Mouse (Mus musculus) stomach, postnatal 0 days (tissue): ENCODE measurements around the gene Upk1a. TPM values are rescaled to one million over a fixed set of nuclear protein-coding genes. Genes with fewer than 3 reads are reported as not detected.

ENCODE experiments used
- ATAC-seq: fragments of 200-750 bp; cut with Nextera tagmentation; 2 replicates; pipeline ENCODE4 v1.8.0; 2017; ENCODE audit not compliant: low FRiP score, low TSS enrichment
- DNase-seq: peaks from one replicate; pipeline ENCODE4 v3.0.0-alpha.2; 2016; ENCODE audit warnings: low spot score
- H3K27ac ChIP-seq: fragments of 300-500 bp; sonication (generic); replicated peaks from 2 replicates; pipeline ENCODE4 v1.5.1; 2014; ENCODE audit warnings: mild to moderate bottlenecking, control low read depth
- H3K27me3 ChIP-seq: fragments of 300-500 bp; sonication (generic); 2 replicates; pipeline ENCODE4 v1.6.1; 2014; ENCODE audit warnings: low read length; ENCODE audit not compliant: control insufficient read depth, insufficient read depth
- H3K36me3 ChIP-seq: fragments of 300-500 bp; sonication (generic); 2 replicates; pipeline ENCODE4 v1.6.1; 2014; ENCODE audit warnings: low read length, mixed read lengths; ENCODE audit not compliant: control insufficient read depth, insufficient read depth
- H3K4me1 ChIP-seq: fragments of 300-500 bp; sonication (generic); replicated peaks from 2 replicates; pipeline ENCODE4 v1.6.1; 2014; ENCODE audit warnings: antibody characterized with exemption; ENCODE audit not compliant: control insufficient read depth, insufficient read depth
- H3K4me2 ChIP-seq: fragments of 300-500 bp; sonication (generic); replicated peaks from 2 replicates; pipeline ENCODE4 v1.6.1; 2014; ENCODE audit warnings: low read depth, mild to moderate bottlenecking, control low read depth, moderate library complexity
- H3K4me3 ChIP-seq: fragments of 300-500 bp; sonication (generic); 2 replicates; pipeline ENCODE4 v1.5.1; 2014; ENCODE audit warnings: low read depth, low read length, control low read depth
- H3K9ac ChIP-seq: fragments of 300-500 bp; sonication (generic); 2 replicates; pipeline ENCODE4 v1.6.1; 2014; ENCODE audit warnings: mild to moderate bottlenecking, low read length, control low read depth, mixed read lengths
- H3K9me3 ChIP-seq: fragments of 300-500 bp; sonication (generic); 2 replicates; pipeline ENCODE4 v1.6.1; 2016; ENCODE audit warnings: low read length; ENCODE audit not compliant: control insufficient read depth
- CTCF ChIP-seq: IDR thresholded peaks from 2 replicates; pipeline ENCODE4 v1.5.1; 2016; ENCODE audit warnings: antibody characterized with exemption, low read depth, mild to moderate bottlenecking, moderate library complexity
- EP300 ChIP-seq: optimal IDR thresholded peaks from 2 replicates; pipeline ENCODE3; 2016; ENCODE audit warnings: antibody characterized with exemption
- WGBS: fragments of 180-500 bp; shearing (Covaris S2); extraction: QIAGEN DNeasy Blood & Tissue Kit; methylation state at CpG from one replicate; pipeline ENCODE4 v1.1.7; 2014; 5-methylcytosine and 5-hydroxymethylcytosine counted together
- microRNA-seq: library from miRNA; unstranded; fragments of <30 nt; microRNA quantifications from one replicate; pipeline ENCODE4, GENCODE M21; 2016
- polyA plus RNA-seq: library from polyadenylated mRNA; unstranded; fragments of >200 nt; fragmentation: Nextera tagmentation; extraction: Ambion mirVana; gene quantifications from 2 replicates; pipeline ENCODE4 v1.2.1, GENCODE M21; 2015

Upk1a gene
- polyA plus RNA-seq, 1 experiment from 2014 or later, result 0.92 TPM

DNA sequence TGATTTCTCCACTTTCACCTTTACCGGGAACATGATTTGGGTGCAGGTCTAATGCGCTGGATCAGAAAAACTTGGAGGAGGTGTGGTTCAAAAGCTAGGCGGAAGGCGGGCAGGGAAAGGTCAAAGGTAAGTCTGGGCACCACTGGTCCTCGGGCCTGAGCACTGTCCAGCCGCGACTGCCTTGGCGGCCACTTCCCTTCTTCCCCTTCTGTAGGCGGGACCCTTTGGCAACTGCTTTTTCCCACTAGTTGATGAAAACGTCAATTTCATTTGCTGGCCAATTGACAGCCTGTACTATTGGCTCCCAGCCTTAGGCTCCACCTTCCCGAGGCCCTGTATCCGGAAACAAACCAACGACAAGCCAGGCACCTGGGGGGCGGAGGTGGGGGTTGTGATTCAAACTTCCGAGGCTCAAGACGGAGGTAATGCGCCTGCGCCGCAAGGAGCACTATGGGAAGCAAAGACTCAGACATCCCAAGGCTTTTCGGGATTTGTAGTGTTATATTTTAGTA is 53.1 kb downstream of the Upk1a start, which contains the start of gene Lin37:
Lin37 (minus strand) TSS at position 396 of the 512 bp plus-strand sequence.
- ATAC-seq (peak; percentile 89), DNase-seq (peak; percentile 97)
- peak within 1 kb of the TSS; percentile 73 for H3K4me2 ChIP-seq
- H3K9ac ChIP-seq, result peak within 1 kb of the TSS; percentile 61
- H3K4me3 ChIP-seq, result peak within 1 kb of the TSS; percentile 62
- H3K9me3 ChIP-seq, result no peaks in the 10 kb centered on the region
- 0% methylated on average over 20 of the region's 20 CpGs for WGBS
- no peaks in the 10 kb centered on the region for H3K27me3 ChIP-seq
- 0 out of 2 replicates have a peak, but pooled peaks cover 3% of the 10 kb centered on the region for H3K4me1 ChIP-seq
- TF ChIP-seq EP300, result peak; percentile 51
- TF ChIP-seq CTCF, result no peak
- H3K27ac ChIP-seq, result peak within 1 kb of the TSS; percentile 71
- peaks cover 15% of the 10 kb centered on the region for H3K36me3 ChIP-seq

DNA sequence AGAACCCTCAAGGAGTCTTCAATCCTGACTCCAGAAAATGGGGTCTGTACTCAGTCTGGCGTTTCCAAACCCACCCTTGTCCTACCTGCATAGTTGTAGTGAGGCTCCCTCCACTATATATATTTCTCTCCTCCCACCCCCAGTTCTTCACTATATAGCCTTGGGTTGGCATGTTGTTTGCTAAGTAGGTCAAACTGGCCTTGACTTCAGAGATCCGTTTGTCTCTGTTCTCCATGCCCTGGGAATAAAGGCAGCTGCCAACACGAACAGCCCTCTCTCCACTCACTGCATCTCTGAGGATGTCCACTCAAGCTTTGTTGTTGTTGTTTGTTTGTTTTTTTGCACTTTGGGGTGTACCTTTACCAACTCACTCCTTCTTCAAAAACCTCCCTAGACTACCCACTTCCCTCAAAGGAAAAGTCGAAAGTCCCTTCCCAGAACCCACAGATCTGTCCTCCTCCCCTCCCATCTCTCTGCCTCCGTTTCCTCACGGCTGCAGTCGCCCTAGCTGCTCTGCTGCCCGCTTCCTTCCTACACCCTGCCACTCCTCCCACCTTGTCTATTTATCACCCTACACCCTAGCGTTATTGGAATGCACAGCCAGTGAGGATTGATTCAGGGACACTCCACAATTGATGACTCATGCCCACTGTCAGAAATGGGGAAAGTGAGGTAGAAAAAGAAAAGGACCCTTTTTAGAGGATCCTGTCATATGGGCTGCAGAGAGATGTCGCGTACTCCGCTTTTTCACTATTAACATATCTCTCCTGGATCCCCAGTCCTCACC is 53.8 kb downstream of the Upk1a start:
- WGBS, result 9% methylated on average over 12 of the region's 12 CpGs

DNA sequence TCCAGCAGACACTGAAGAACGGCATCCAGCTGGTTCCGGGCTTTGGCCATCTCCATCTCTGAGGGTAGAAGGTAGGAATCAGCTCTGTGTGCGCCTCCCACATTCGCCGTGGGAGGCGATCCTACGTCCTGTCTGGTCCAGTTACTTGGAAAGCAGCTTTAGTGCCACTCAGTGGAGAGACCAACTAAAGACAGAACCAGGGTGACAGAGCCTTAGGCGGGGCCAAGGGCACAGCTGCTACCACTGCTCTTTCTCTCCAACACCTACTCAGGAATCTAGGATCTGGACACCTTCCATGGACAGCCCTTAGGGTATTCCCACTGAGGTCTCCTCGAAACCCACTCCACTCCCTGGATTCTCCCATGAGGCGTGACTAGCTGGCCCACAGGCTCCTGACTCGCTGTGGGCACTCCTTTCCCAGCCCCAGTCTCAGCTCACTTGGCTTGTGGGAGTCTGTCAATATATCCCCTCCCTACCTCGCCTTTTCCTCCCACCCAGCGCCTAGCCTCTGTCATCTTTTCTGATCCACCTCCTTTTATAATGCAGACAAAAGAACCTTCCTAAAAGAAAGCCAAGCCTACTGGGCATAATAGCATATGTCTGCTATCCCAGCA is 54.6 kb downstream of the Upk1a start:
- Histone ChIP-seq H3K36me3 (peaks cover 15% of the 10 kb centered on the region), H3K9ac (0 out of 2 replicates have a peak overlapping the region, but pooled peaks have one; percentile 13), H3K4me3 (no peak overlapping the region), H3K4me2 (0 out of 2 replicates have a peak overlapping the region, but pooled peaks have one; percentile 14), H3K27me3 (no peaks in the 10 kb centered on the region), H3K27ac (no peak overlapping the region), H3K4me1 (0 out of 2 replicates have a peak, but pooled peaks cover 2% of the 10 kb centered on the region), H3K9me3 (no peaks in the 10 kb centered on the region)
- WGBS, result 81% methylated on average over 13 of the region's 13 CpGs
- DNase-seq, result no peak
- ATAC-seq, result no peak
- TF ChIP-seq CTCF (no peak), EP300 (no peak)

More for the DNA sequence above, 53.8 kb downstream of the Upk1a start:
- ATAC-seq, result no peak
- Histone ChIP-seq H3K36me3 (peaks cover 15% of the 10 kb centered on the region), H3K4me2 (peak overlapping the region; percentile 73), H3K9me3 (no peaks in the 10 kb centered on the region), H3K4me1 (0 out of 2 replicates have a peak, but pooled peaks cover 3% of the 10 kb centered on the region), H3K9ac (peak overlapping the region; percentile 61), H3K4me3 (peak overlapping the region; percentile 62), H3K27me3 (no peaks in the 10 kb centered on the region), H3K27ac (peak overlapping the region; percentile 71)
- TF ChIP-seq EP300 (no peak), CTCF (no peak)
- no peak for DNase-seq

DNA sequence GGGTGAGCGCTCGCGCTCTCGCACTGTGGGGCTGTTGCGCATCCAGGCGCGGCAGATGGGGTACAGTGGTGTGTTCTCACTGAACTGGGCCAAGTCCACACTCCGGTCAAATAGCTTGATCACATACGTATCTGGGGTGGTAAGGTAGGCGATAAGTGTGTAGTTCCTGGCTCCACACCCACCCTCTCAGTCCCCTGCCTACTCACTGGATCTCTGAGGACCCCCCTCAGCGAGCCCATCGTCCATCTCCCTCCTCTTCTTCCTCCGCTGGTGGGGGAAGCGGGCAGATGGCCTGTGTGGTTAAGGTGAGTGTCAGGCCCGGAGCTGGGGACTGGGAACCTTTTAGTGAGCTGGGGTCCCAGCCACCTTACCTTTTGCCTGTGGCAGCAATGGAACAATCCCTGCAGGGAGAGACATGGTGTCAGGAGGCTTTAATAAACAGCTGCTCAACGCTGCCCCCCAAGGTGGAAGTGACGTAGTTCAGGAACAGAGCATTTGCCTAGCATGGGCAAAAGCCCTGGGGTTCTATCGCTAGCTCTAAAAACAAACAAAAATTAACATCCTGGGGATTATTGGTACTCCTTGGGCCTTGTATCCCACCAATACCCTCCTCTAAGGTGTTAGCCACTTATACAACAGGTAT is 55.6 kb downstream of the Upk1a start:
- TF ChIP-seq EP300 (no peak), CTCF (peak; percentile 46)
- ATAC-seq (no peak), DNase-seq (no peak)
- 0 out of 2 replicates have a peak, but pooled peaks cover 2% of the 10 kb centered on the region for H3K4me1 ChIP-seq
- H3K36me3 ChIP-seq, result peaks cover 15% of the 10 kb centered on the region
- no peak overlapping the region for H3K9ac ChIP-seq
- no peaks in the 10 kb centered on the region for H3K9me3 ChIP-seq
- WGBS, result 96% methylated on average over 18 of the region's 18 CpGs
- H3K4me3 ChIP-seq, result no peak overlapping the region
- no peaks in the 10 kb centered on the region for H3K27me3 ChIP-seq
- H3K27ac ChIP-seq, result no peak overlapping the region
- no peak overlapping the region for H3K4me2 ChIP-seq

DNA sequence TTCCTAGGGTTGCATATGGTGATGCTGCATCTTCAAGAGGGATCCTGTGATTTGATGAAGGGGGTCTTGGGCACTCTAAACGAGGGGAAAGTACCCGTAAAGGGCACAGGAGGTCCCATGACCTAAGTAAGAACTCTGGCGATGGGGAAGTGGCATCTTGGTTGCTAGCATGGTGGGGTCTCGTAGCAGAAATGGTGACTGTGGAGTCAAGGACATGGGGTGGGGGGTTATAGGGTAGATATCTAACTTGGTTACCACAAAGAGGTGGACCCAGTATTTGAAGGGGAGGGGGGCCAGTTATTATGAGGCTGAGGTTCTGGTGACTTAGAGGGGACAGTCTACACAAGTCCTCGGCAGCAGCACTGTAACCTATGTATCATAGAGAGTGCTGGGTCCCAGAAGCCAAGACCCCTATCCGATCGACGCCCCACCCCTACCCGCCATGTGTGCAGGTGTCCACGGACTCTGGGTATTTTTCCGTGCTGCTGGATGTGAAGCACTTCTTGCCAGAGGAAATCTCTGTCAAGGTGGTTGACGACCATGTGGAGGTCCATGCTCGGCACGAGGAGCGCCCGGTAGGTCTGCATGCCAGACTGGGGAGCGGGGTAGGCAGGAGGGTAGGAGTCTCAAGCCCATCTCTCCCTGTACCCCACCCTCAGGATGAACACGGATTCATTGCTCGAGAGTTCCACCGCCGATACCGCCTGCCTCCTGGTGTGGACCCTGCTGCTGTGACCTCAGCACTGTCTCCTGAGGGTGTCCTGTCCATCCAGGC is 58.6 kb downstream of the Upk1a start:
- Histone ChIP-seq H3K9ac (peak overlapping the region; percentile 81), H3K36me3 (peaks cover 15% of the 10 kb centered on the region), H3K9me3 (no peaks in the 10 kb centered on the region), H3K4me2 (peak overlapping the region; percentile 94), H3K27ac (peak overlapping the region; percentile 97), H3K4me3 (peak overlapping the region; percentile 72), H3K27me3 (no peaks in the 10 kb centered on the region), H3K4me1 (0 out of 2 replicates have a peak, but pooled peaks cover 2% of the 10 kb centered on the region)
- 82% methylated on average over 18 of the region's 22 CpGs for WGBS
- no peak for ATAC-seq
- TF ChIP-seq EP300 (no peak), CTCF (no peak)
- no peak for DNase-seq

Small RNA genes within 50 kb of the gene (microRNA-seq; reads per million reads assigned to microRNA genes)
- not detected for gene Mir3569

Other genes with a start within 250 kb of the Upk1a start
- 66.6 and 71.0 TPM in 2 replicates for gene Tyrobp, start 199.1 kb downstream of the Upk1a start, polyA plus RNA-seq
- 3.2 and 3.7 TPM in 2 replicates for gene Hcst, start 193.0 kb downstream of the Upk1a start, polyA plus RNA-seq
- gene Nfkbid, start 191.1 kb downstream of the Upk1a start, polyA plus RNA-seq, result 1.1 TPM in 2 replicates
- gene Aplp1, start 167.3 kb downstream of the Upk1a start, polyA plus RNA-seq, result 21.7 and 24.1 TPM in 2 replicates
- gene Kirrel2, start 155.2 kb downstream of the Upk1a start, polyA plus RNA-seq, result 0.18 TPM in 2 replicates
- 0.16 and 0.25 TPM in 2 replicates for gene Nphs1, start 154.5 kb downstream of the Upk1a start, polyA plus RNA-seq
- 0.42 and 0.68 TPM in 2 replicates for gene Prodh2, start 119.2 kb downstream of the Upk1a start, polyA plus RNA-seq
- gene Arhgap33, start 77.8 kb downstream of the Upk1a start, polyA plus RNA-seq, result 1.5 and 1.6 TPM in 2 replicates
- gene Hspb6, start 60.7 kb downstream of the Upk1a start, polyA plus RNA-seq, result 66.4 and 75.7 TPM in 2 replicates
- gene Proser3, start 60.5 kb downstream of the Upk1a start, polyA plus RNA-seq, result 2.2 and 2.3 TPM in 2 replicates
- gene Lin37, start 53.0 kb downstream of the Upk1a start, polyA plus RNA-seq, result 30.2 and 30.9 TPM in 2 replicates
- 60.5 and 63.9 TPM in 2 replicates for gene U2af1l4, start 49.5 kb downstream of the Upk1a start, polyA plus RNA-seq
- gene Gm49396, start 49.5 kb downstream of the Upk1a start, polyA plus RNA-seq, result 2.5 and 2.6 TPM in 2 replicates
- 185 and 197 TPM in 2 replicates for gene Psenen, start 49.2 kb downstream of the Upk1a start, polyA plus RNA-seq
- gene Igflr1, start 47.4 kb downstream of the Upk1a start, polyA plus RNA-seq, result 1.3 and 1.4 TPM in 2 replicates
- gene Kmt2b, start 24.1 kb downstream of the Upk1a start, polyA plus RNA-seq, result 3.3 and 3.7 TPM in 2 replicates
- 1.6 and 1.8 TPM in 2 replicates for gene Zbtb32, start 13.9 kb downstream of the Upk1a start, polyA plus RNA-seq
- 1,340 and 1,422 TPM in 2 replicates for gene Cox6b1, start 13.3 kb upstream of the Upk1a start, polyA plus RNA-seq
- gene Etv2, start 23.0 kb upstream of the Upk1a start, polyA plus RNA-seq, result not detected in 2 replicates
- 88.1 and 93.2 TPM in 2 replicates for gene Rbm42, start 37.5 kb upstream of the Upk1a start, polyA plus RNA-seq
- 10.8 and 11.7 TPM in 2 replicates for gene Haus5, start 52.1 kb upstream of the Upk1a start, polyA plus RNA-seq
- gene Pmis2, start 58.8 kb upstream of the Upk1a start, polyA plus RNA-seq, result 0.21 TPM in 1 of 2 replicates, not detected in the other
- 54.4 and 61.2 TPM in 2 replicates for gene 2200002J24Rik, start 86.1 kb upstream of the Upk1a start, polyA plus RNA-seq
- 601 and 695 TPM in 2 replicates for gene Atp4a, start 99.4 kb upstream of the Upk1a start, polyA plus RNA-seq
- gene Tmem147, start 116.7 kb upstream of the Upk1a start, polyA plus RNA-seq, result 210 and 221 TPM in 2 replicates
- 0.27 and 0.30 TPM in 2 replicates for gene Gapdhs, start 130.8 kb upstream of the Upk1a start, polyA plus RNA-seq
- 438 and 453 TPM in 2 replicates for gene Sbsn, start 138.6 kb upstream of the Upk1a start, polyA plus RNA-seq
- gene Dmkn, start 150.9 kb upstream of the Upk1a start, polyA plus RNA-seq, result 1,959 and 2,038 TPM in 2 replicates
- gene Krtdap, start 175.0 kb upstream of the Upk1a start, polyA plus RNA-seq, result 12,744 and 13,054 TPM in 2 replicates
- 1.7 TPM in 2 replicates for gene Ffar2, start 210.9 kb upstream of the Upk1a start, polyA plus RNA-seq
- 0.22 and 0.30 TPM in 2 replicates for gene Ffar3, start 243.3 kb upstream of the Upk1a start, polyA plus RNA-seq
- 0.04 and 0.06 TPM in 2 replicates for gene Ffar1, start 248.7 kb upstream of the Upk1a start, polyA plus RNA-seq